Mouse (Mus musculus): Measurements from ENCODE around the gene Aox2. TPM values are rescaled to one million over a fixed set of nuclear protein-coding genes. Genes with fewer than 3 reads are reported as not detected.

Aox2 gene
- polyA plus RNA-seq, 2 experiments: 0.01 TPM; not detected in 1

DNA sequence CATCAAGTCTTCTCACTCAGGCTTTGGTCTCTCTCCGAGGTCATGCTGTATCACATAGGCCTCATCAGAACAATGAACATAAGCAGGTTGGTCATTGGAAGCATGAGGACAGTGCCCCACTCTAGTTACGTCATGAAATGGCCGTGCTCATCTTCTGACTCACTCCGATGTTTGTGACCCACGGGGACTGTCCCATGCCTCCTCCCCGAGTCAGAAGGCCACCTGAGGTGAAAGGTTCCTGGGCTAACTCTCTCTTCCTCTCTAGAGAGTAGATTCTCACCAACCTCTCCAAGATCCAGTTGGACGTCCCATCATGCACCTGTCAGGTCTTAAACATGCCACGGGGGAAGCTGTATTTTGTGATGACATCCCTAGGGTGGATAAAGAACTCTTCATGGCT lies 30.5 kb downstream of the Aox2 start:
- DNase-seq (ENCODE audit: low read depth in 3 of 3, low spot score in 3 of 3): no peak
- 68% methylated on average over 8 of the region's 8 CpGs for WGBS (ENCODE audit: insufficient replicate concordance)

GRCm38 (mm10) chr1:58309853-58310252 lies 31.7 kb downstream of the Aox2 start:
- TF ChIP-seq EP300 (IDR thresholded peaks at IDR 0.05; ENCODE audit: low read depth) (no peak), CTCF (IDR thresholded peaks at IDR 0.05; ENCODE audit: low read depth) (no peak)
- no peak overlapping the region for H3K4me2 ChIP-seq (ENCODE audit: low read depth)
- no peak overlapping the region for H3K4me3 ChIP-seq (ENCODE audit: insufficient read depth in 1 of 2, low read depth in 2 of 2, low read length in 2 of 2)
- WGBS (ENCODE audit: insufficient replicate concordance): 51% methylated on average over 4 of the region's 4 CpGs
- H3K9ac ChIP-seq (replicated peaks): no peak overlapping the region
- no peak for ATAC-seq (ENCODE audit: insufficient read depth)
- no peak overlapping the region for H3K27ac ChIP-seq
- H3K4me1 ChIP-seq (replicated peaks; ENCODE audit: control insufficient read depth in 2 of 2, insufficient read depth in 2 of 2, low read length in 1 of 2): no peaks in the 10 kb centered on the region
- H3K36me3 ChIP-seq (replicated peaks; ENCODE audit: control insufficient read depth, insufficient read depth, low read depth): no peaks in the 10 kb centered on the region
- H3K9me3 ChIP-seq (ENCODE audit: control insufficient read depth, low read length): no peaks in the 10 kb centered on the region
- DNase-seq (ENCODE audit: low read depth in 3 of 3, low spot score in 3 of 3): no peak
- no peaks in the 10 kb centered on the region for H3K27me3 ChIP-seq (ENCODE audit: control insufficient read depth, insufficient read depth, low read length)

More for the DNA sequence above, 30.5 kb downstream of the Aox2 start:
- Histone ChIP-seq H3K36me3 (replicated peaks; ENCODE audit: control insufficient read depth, insufficient read depth, low read depth) (no peaks in the 10 kb centered on the region), H3K27me3 (ENCODE audit: control insufficient read depth, insufficient read depth, low read length) (no peaks in the 10 kb centered on the region), H3K9me3 (ENCODE audit: control insufficient read depth, low read length) (no peaks in the 10 kb centered on the region), H3K27ac (no peak overlapping the region), H3K4me1 (replicated peaks; ENCODE audit: control insufficient read depth in 2 of 2, insufficient read depth in 2 of 2, low read length in 1 of 2) (no peaks in the 10 kb centered on the region), H3K4me3 (ENCODE audit: insufficient read depth in 1 of 2, low read depth in 2 of 2, low read length in 2 of 2) (no peak overlapping the region), H3K9ac (replicated peaks) (no peak overlapping the region), H3K4me2 (ENCODE audit: low read depth) (no peak overlapping the region)
- no peak for ATAC-seq (ENCODE audit: insufficient read depth)
- no peak for TF ChIP-seq CTCF (IDR thresholded peaks at IDR 0.05; ENCODE audit: low read depth)
- TF ChIP-seq EP300 (IDR thresholded peaks at IDR 0.05; ENCODE audit: low read depth): no peak

DNA sequence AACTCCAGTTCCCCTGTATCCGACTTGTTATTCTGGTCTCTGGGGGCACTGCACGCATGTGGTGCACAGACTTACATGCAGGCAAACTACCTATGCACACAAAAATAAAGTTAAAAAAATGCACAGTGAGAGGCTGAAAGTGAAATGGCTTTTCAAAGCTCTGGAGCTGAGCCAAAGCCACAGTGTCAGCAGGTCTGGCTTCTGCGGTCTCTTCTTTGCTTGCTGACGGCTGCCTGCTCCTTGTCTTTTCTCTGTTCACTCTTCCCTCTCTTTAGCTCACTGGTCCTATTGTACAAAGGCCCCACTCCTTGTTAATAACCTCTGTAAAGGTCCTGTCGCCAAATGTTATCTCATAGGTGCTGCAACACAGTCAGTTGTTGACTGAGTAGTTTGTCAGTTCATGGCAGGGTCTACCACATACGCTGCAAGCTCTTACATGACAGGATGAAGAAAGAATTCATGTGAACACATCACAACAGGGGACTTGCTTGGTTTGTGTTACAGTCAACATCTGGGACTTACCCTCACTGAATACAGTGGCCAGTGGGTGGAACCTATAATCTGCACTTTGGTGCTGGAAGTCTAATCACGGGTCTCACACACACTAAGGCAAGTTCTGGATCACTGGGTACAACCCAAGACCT lies 33.2 kb downstream of the Aox2 start:
- H3K9ac ChIP-seq (replicated peaks): no peak overlapping the region
- H3K4me3 ChIP-seq (ENCODE audit: insufficient read depth in 1 of 2, low read depth in 2 of 2, low read length in 2 of 2): no peak overlapping the region
- no peaks in the 10 kb centered on the region for H3K4me1 ChIP-seq (replicated peaks; ENCODE audit: control insufficient read depth in 2 of 2, insufficient read depth in 2 of 2, low read length in 1 of 2)
- H3K9me3 ChIP-seq (ENCODE audit: control insufficient read depth, low read length): no peaks in the 10 kb centered on the region
- DNase-seq (ENCODE audit: low read depth in 3 of 3, low spot score in 3 of 3): no peak
- ATAC-seq (ENCODE audit: insufficient read depth): no peak
- WGBS (ENCODE audit: insufficient replicate concordance): 68% methylated on average over 7 of the region's 7 CpGs
- no peak overlapping the region for H3K4me2 ChIP-seq (ENCODE audit: low read depth)
- no peak for TF ChIP-seq CTCF (IDR thresholded peaks at IDR 0.05; ENCODE audit: low read depth)
- TF ChIP-seq EP300 (IDR thresholded peaks at IDR 0.05; ENCODE audit: low read depth): no peak
- H3K27me3 ChIP-seq (ENCODE audit: control insufficient read depth, insufficient read depth, low read length): no peaks in the 10 kb centered on the region
- H3K36me3 ChIP-seq (replicated peaks; ENCODE audit: control insufficient read depth, insufficient read depth, low read depth): no peaks in the 10 kb centered on the region
- H3K27ac ChIP-seq: no peak overlapping the region

DNA sequence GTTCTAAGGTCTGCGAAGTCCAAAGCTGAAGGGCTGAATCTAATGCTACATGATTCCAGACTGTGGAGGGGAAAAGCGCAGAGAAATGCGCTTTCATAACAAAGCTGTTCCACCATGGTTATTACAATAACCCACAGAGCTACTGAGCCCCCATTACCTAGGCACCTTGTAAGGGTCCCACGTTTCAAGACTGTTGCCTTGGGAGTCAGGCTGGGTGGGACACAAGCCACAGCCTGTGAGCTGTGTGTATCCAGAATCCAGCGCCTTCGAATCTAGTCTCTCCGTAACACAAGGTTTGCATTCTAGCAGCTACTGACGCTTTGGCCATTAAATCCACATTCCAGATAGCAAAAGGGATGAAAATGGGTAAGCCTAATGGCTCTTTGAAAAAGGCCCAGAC lies 35.0 kb downstream of the Aox2 start:
- no peaks in the 10 kb centered on the region for H3K4me1 ChIP-seq (replicated peaks; ENCODE audit: control insufficient read depth in 2 of 2, insufficient read depth in 2 of 2, low read length in 1 of 2)
- no peak overlapping the region for H3K4me3 ChIP-seq (ENCODE audit: insufficient read depth in 1 of 2, low read depth in 2 of 2, low read length in 2 of 2)
- no peaks in the 10 kb centered on the region for H3K9me3 ChIP-seq (ENCODE audit: control insufficient read depth, low read length)
- H3K9ac ChIP-seq (replicated peaks): no peak overlapping the region
- H3K4me2 ChIP-seq (ENCODE audit: low read depth): no peak overlapping the region
- TF ChIP-seq EP300 (IDR thresholded peaks at IDR 0.05; ENCODE audit: low read depth) (no peak), CTCF (IDR thresholded peaks at IDR 0.05; ENCODE audit: low read depth) (no peak)
- H3K27ac ChIP-seq: no peak overlapping the region
- 74% methylated on average over 8 of the region's 8 CpGs for WGBS (ENCODE audit: insufficient replicate concordance)
- no peaks in the 10 kb centered on the region for H3K27me3 ChIP-seq (ENCODE audit: control insufficient read depth, insufficient read depth, low read length)
- no peak for DNase-seq (ENCODE audit: low read depth in 3 of 3, low spot score in 3 of 3)
- ATAC-seq (ENCODE audit: insufficient read depth): no peak
- no peaks in the 10 kb centered on the region for H3K36me3 ChIP-seq (replicated peaks; ENCODE audit: control insufficient read depth, insufficient read depth, low read depth)

DNA sequence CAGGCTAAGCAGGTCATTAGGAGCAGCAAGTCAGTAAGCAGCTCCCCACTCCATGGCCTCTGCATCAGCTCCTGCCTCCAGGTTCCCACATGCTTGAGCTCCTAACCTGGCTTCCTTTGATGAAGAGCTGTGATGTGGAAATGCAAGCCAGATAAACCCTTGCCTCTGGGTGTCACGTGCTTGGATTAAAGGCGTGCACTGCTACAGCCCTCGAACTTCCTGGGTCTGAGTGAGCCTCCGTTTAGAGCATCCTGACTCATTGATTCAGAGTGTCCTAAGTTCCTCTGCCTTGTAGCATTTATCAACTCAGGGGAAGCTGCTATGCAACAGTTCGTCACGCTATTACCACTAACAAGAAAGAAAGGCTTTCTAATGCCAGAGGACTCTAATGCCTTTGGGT lies 37.4 kb downstream of the Aox2 start:
- Histone ChIP-seq H3K9ac (replicated peaks) (no peak overlapping the region), H3K9me3 (ENCODE audit: control insufficient read depth, low read length) (no peaks in the 10 kb centered on the region), H3K4me1 (replicated peaks; ENCODE audit: control insufficient read depth in 2 of 2, insufficient read depth in 2 of 2, low read length in 1 of 2) (no peaks in the 10 kb centered on the region), H3K27ac (no peak overlapping the region), H3K4me2 (ENCODE audit: low read depth) (no peak overlapping the region), H3K36me3 (replicated peaks; ENCODE audit: control insufficient read depth, insufficient read depth, low read depth) (no peaks in the 10 kb centered on the region), H3K27me3 (ENCODE audit: control insufficient read depth, insufficient read depth, low read length) (no peaks in the 10 kb centered on the region), H3K4me3 (ENCODE audit: insufficient read depth in 1 of 2, low read depth in 2 of 2, low read length in 2 of 2) (no peak overlapping the region)
- TF ChIP-seq EP300 (IDR thresholded peaks at IDR 0.05; ENCODE audit: low read depth) (no peak), CTCF (IDR thresholded peaks at IDR 0.05; ENCODE audit: low read depth) (no peak)
- DNase-seq (ENCODE audit: low read depth in 3 of 3, low spot score in 3 of 3): no peak
- no peak for ATAC-seq (ENCODE audit: insufficient read depth)
- WGBS (ENCODE audit: insufficient replicate concordance): 53% methylated on average over 6 of the region's 6 CpGs
